Mouse (Mus musculus) kidney, embryonic 15.5 days (tissue): ENCODE measurements around the gene Nbas. TPM values are rescaled to one million over a fixed set of nuclear protein-coding genes. Genes with fewer than 3 reads are reported as not detected.

ENCODE experiments used
- ATAC-seq: fragments of 200-750 bp; cut with Nextera tagmentation; replicated peaks from 2 replicates; pipeline ENCODE4 v1.8.0; 2017; ENCODE audit warnings: moderate TSS enrichment; ENCODE audit not compliant: low FRiP score
- H3K27ac ChIP-seq: fragments of 300-500 bp; sonication (generic); 2 replicates; pipeline ENCODE4 v1.5.1; 2015; ENCODE audit warnings: mild to moderate bottlenecking, inconsistent platforms
- H3K27me3 ChIP-seq: fragments of 300-500 bp; sonication (generic); 2 replicates; pipeline ENCODE4 v1.6.1; 2015; ENCODE audit warnings: inconsistent platforms
- H3K36me3 ChIP-seq: fragments of 300-500 bp; sonication (generic); 2 replicates; pipeline ENCODE4 v1.6.1; 2015; ENCODE audit warnings: inconsistent platforms
- H3K4me1 ChIP-seq: fragments of 300-500 bp; sonication (generic); 2 replicates; pipeline ENCODE4 v1.6.1; 2015; ENCODE audit warnings: inconsistent platforms
- H3K4me2 ChIP-seq: fragments of 300-500 bp; sonication (generic); 2 replicates; pipeline ENCODE4 v1.6.1; 2015; ENCODE audit warnings: moderate library complexity, mild to moderate bottlenecking, inconsistent platforms
- H3K4me3 ChIP-seq: fragments of 300-500 bp; sonication (generic); replicated peaks from 2 replicates; pipeline ENCODE4 v1.5.1; 2015; ENCODE audit warnings: mild to moderate bottlenecking, inconsistent platforms
- H3K9ac ChIP-seq: fragments of 300-500 bp; sonication (generic); 2 replicates; pipeline ENCODE4 v1.6.1; 2015; ENCODE audit warnings: mild to moderate bottlenecking, inconsistent platforms
- H3K9me3 ChIP-seq: fragments of 300-500 bp; sonication (generic); replicated peaks from 2 replicates; pipeline ENCODE4 v1.6.1; 2016; ENCODE audit warnings: inconsistent platforms
- WGBS: fragments of 180-500 bp; shearing (Covaris S2); methylation state at CpG from one replicate; pipeline ENCODE4 v1.1.7; 2015; ENCODE audit warnings: mixed read lengths; 5-methylcytosine and 5-hydroxymethylcytosine counted together
- polyA plus RNA-seq: library from polyadenylated mRNA; unstranded; fragments of >200 nt; fragmentation: Nextera tagmentation; extraction: Ambion mirVana; gene quantifications from 2 replicates; pipeline ENCODE4 v1.2.1, GENCODE M21; 2015

Gene Nbas
- polyA plus RNA-seq, 1 experiment from 2014 or later, result 14.5 TPM

DNA sequence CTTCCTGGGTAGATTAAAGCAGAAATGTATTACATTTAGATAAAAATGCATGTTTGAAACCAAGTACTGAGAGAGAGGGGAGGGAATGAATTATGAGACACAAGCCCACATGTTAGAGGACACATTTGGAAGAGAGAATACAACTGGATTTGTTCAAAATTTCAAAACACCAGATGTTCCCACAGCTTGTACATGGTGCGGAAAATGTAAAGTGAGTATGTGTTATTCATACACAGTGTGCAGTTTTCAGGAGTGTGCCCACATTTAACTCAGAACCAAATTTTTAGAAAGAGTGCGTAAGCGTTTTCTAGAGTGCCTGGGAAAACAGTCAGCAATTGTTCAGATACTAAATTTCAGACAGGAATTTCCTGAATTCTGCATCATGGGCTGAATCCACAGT, 217.3 kb downstream of the Nbas start:
- H3K9me3 ChIP-seq, result no peaks in the 10 kb centered on the region
- no peak overlapping the region for H3K4me2 ChIP-seq
- no peaks in the 10 kb centered on the region for H3K27me3 ChIP-seq
- no peaks in the 10 kb centered on the region for H3K4me1 ChIP-seq
- H3K4me3 ChIP-seq, result no peak overlapping the region
- no peak overlapping the region for H3K27ac ChIP-seq
- 83% methylated on average over 3 of the region's 3 CpGs for WGBS
- no peaks in the 10 kb centered on the region for H3K36me3 ChIP-seq
- H3K9ac ChIP-seq, result no peak overlapping the region
- ATAC-seq, result no peak

GRCm38 (mm10) chr12:13497211-13497610, 228.3 kb downstream of the Nbas start:
- no peak for ATAC-seq
- WGBS, result 87% methylated on average over 6 of the region's 6 CpGs
- no peaks in the 10 kb centered on the region for H3K36me3 ChIP-seq

GRCm38 (mm10) chr12:13499237-13499889, 230.4 kb downstream of the Nbas start:
- Histone ChIP-seq H3K4me3 (no peak overlapping the region), H3K9ac (no peak overlapping the region), H3K27me3 (no peaks in the 10 kb centered on the region), H3K27ac (no peak overlapping the region), H3K4me1 (no peaks in the 10 kb centered on the region), H3K9me3 (no peaks in the 10 kb centered on the region), H3K36me3 (no peaks in the 10 kb centered on the region), H3K4me2 (no peak overlapping the region)
- 86% methylated on average over 10 of the region's 10 CpGs for WGBS
- no peak for ATAC-seq

More at GRCm38 (mm10) chr12:13497211-13497610, 228.3 kb downstream of the Nbas start:
- H3K9me3 ChIP-seq, result no peaks in the 10 kb centered on the region
- H3K27ac ChIP-seq, result no peak overlapping the region
- no peak overlapping the region for H3K9ac ChIP-seq
- H3K27me3 ChIP-seq, result no peaks in the 10 kb centered on the region
- H3K4me3 ChIP-seq, result no peak overlapping the region
- H3K4me1 ChIP-seq, result no peaks in the 10 kb centered on the region
- no peak overlapping the region for H3K4me2 ChIP-seq

DNA sequence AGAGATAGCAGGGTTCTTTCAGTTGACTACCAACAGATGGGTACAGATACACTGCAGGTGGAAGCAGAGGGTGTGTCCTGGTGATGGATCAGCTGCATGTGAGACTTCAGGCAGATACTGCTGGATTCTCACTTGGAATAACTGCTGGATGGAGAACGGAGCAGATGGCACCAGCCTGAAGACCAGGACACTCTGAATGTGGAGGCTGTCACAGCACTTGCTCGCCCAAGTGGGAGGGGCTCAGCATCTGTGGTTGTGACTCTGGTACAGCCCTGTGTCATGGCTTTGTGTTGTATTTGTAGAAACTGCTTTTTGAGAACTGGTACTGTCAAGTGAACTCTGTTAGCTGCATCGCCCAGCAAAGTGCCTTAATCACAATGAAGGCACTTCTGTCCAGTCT, 231.3 kb downstream of the Nbas start:
- Histone ChIP-seq H3K27ac (no peak overlapping the region), H3K4me2 (no peak overlapping the region), H3K9ac (no peak overlapping the region), H3K27me3 (no peaks in the 10 kb centered on the region), H3K4me3 (no peak overlapping the region), H3K9me3 (no peaks in the 10 kb centered on the region), H3K4me1 (no peaks in the 10 kb centered on the region), H3K36me3 (no peaks in the 10 kb centered on the region)
- no peak for ATAC-seq
- WGBS, result 84% methylated on average over 3 of the region's 3 CpGs

GRCm38 (mm10) chr12:13504771-13505444, 236.0 kb downstream of the Nbas start:
- H3K27me3 ChIP-seq, result no peaks in the 10 kb centered on the region
- H3K9me3 ChIP-seq, result no peaks in the 10 kb centered on the region
- H3K27ac ChIP-seq, result no peak overlapping the region
- H3K36me3 ChIP-seq, result no peaks in the 10 kb centered on the region
- no peak overlapping the region for H3K4me2 ChIP-seq
- no peak overlapping the region for H3K9ac ChIP-seq
- ATAC-seq, result no peak
- no peaks in the 10 kb centered on the region for H3K4me1 ChIP-seq
- no peak overlapping the region for H3K4me3 ChIP-seq
- WGBS, result 88% methylated on average over 5 of the region's 5 CpGs

DNA sequence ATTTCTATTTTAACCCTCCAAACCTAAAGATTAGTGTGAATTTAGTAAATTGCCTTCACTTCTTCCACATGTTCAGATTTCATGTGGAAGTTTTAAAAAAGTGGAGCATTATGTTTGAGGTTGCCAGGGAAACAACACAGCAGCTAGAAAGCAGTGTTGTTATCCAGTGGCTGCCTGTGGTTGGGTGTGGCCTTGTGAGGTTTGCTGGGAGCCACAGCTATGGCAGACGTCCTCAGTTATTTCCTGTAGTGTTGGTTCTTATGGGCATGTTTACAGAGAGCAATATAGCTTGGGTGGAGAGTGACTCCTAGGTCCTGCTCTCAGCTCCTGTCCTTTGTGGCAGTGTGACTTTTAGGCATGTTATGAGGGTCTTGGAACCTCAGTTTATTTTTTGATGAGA, 249.1 kb downstream of the Nbas start:
- Histone ChIP-seq H3K4me2 (no peak overlapping the region), H3K9ac (no peak overlapping the region), H3K36me3 (peaks cover 19% of the 10 kb centered on the region), H3K4me1 (no peaks in the 10 kb centered on the region), H3K27me3 (no peaks in the 10 kb centered on the region), H3K9me3 (no peaks in the 10 kb centered on the region), H3K27ac (no peak overlapping the region), H3K4me3 (no peak overlapping the region)
- ATAC-seq, result no peak
- 27% methylated on average over 1 of the region's 1 CpGs for WGBS

- WGBS, result 95% methylated on average over 6 of the region's 6 CpGs
- H3K9me3 ChIP-seq, result no peaks in the 10 kb centered on the region
These were observed 250.5 kb downstream of the Nbas start for GRCm38 (mm10) chr12:13519413-13519812.

GRCm38 (mm10) chr12:13532731-13533365, 263.9 kb downstream of the Nbas start:
- H3K4me1 ChIP-seq, result no peaks in the 10 kb centered on the region
- no peaks in the 10 kb centered on the region for H3K27me3 ChIP-seq
- H3K4me3 ChIP-seq, result no peak overlapping the region
- H3K4me2 ChIP-seq, result no peak overlapping the region
- ATAC-seq, result no peak
- no peaks in the 10 kb centered on the region for H3K9me3 ChIP-seq
- no peak overlapping the region for H3K27ac ChIP-seq
- WGBS, result 79% methylated on average over 1 of the region's 1 CpGs
- H3K36me3 ChIP-seq, result 0 out of 2 replicates have a peak, but pooled peaks cover 10% of the 10 kb centered on the region
- no peak overlapping the region for H3K9ac ChIP-seq

More at GRCm38 (mm10) chr12:13519413-13519812, 250.5 kb downstream of the Nbas start:
- Histone ChIP-seq H3K9ac (no peak overlapping the region), H3K27me3 (no peaks in the 10 kb centered on the region), H3K27ac (no peak overlapping the region), H3K4me2 (no peak overlapping the region), H3K36me3 (peaks cover 19% of the 10 kb centered on the region), H3K4me3 (no peak overlapping the region), H3K4me1 (no peaks in the 10 kb centered on the region)
- no peak for ATAC-seq

GRCm38 (mm10) chr12:13539171-13539570, 270.2 kb downstream of the Nbas start:
- H3K27ac ChIP-seq, result no peak overlapping the region
- no peaks in the 10 kb centered on the region for H3K4me1 ChIP-seq
- ATAC-seq, result no peak
- no peaks in the 10 kb centered on the region for H3K9me3 ChIP-seq
- H3K27me3 ChIP-seq, result no peaks in the 10 kb centered on the region
- H3K4me2 ChIP-seq, result no peak overlapping the region
- H3K4me3 ChIP-seq, result no peak overlapping the region
- WGBS, result 97% methylated on average over 4 of the region's 4 CpGs
- H3K36me3 ChIP-seq, result 0 out of 2 replicates have a peak, but pooled peaks cover 9% of the 10 kb centered on the region
- no peak overlapping the region for H3K9ac ChIP-seq

GRCm38 (mm10) chr12:13543806-13544205, 274.9 kb downstream of the Nbas start:
- H3K36me3 ChIP-seq, result no peaks in the 10 kb centered on the region
- H3K27me3 ChIP-seq, result no peaks in the 10 kb centered on the region
- no peak overlapping the region for H3K4me2 ChIP-seq
- H3K4me3 ChIP-seq, result no peak overlapping the region
- H3K4me1 ChIP-seq, result no peaks in the 10 kb centered on the region
- no peak overlapping the region for H3K9ac ChIP-seq
- no peak overlapping the region for H3K27ac ChIP-seq
- WGBS, result 91% methylated on average over 5 of the region's 5 CpGs
- H3K9me3 ChIP-seq, result no peaks in the 10 kb centered on the region
- no peak for ATAC-seq

- no peak for ATAC-seq
- Histone ChIP-seq H3K4me1 (no peaks in the 10 kb centered on the region), H3K27ac (no peak overlapping the region), H3K4me2 (no peak overlapping the region), H3K27me3 (no peaks in the 10 kb centered on the region), H3K4me3 (no peak overlapping the region), H3K9me3 (no peaks in the 10 kb centered on the region), H3K9ac (no peak overlapping the region), H3K36me3 (peaks cover 6% of the 10 kb centered on the region; the same call in 1 of the 2 replicates)
- WGBS, result 80% methylated on average over 5 of the region's 5 CpGs
These were observed 294.8 kb downstream of the Nbas start for GRCm38 (mm10) chr12:13563646-13564289.

DNA sequence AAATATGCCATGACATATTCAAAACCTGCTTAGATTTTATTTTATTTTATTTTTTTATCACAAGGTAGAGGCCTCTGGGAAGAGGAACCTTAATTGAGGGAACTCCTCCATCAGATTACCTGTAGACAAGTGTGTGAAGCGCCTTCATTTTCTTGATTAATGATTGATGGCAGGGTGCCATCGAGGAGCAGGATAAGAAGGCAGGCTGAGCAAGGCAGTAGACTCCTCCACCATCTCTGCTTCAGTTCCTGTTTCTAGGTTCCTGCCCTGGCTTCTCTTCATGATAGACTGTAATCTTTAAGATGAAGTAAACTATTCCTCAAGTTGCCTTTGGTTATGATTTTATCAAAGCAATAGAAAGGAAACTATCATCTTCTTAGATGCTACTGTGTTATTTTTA, 295.4 kb downstream of the Nbas start:
- no peak overlapping the region for H3K27ac ChIP-seq
- no peaks in the 10 kb centered on the region for H3K27me3 ChIP-seq
- H3K9ac ChIP-seq, result no peak overlapping the region
- no peaks in the 10 kb centered on the region for H3K9me3 ChIP-seq
- H3K4me3 ChIP-seq, result no peak overlapping the region
- no peak overlapping the region for H3K4me2 ChIP-seq
- H3K4me1 ChIP-seq, result no peaks in the 10 kb centered on the region
- 70% methylated on average over 2 of the region's 2 CpGs for WGBS
- ATAC-seq, result no peak
- peaks cover 6% of the 10 kb centered on the region; the same call in 1 of the 2 replicates for H3K36me3 ChIP-seq
